Mouse (Mus musculus): ENCODE measurements around the gene Tmem110. TPM values are rescaled to one million over a fixed set of nuclear protein-coding genes. Genes with fewer than 3 reads are reported as not detected.

The Tmem110 gene
- polyA plus RNA-seq, 1 experiment, result 9.1 TPM

DNA sequence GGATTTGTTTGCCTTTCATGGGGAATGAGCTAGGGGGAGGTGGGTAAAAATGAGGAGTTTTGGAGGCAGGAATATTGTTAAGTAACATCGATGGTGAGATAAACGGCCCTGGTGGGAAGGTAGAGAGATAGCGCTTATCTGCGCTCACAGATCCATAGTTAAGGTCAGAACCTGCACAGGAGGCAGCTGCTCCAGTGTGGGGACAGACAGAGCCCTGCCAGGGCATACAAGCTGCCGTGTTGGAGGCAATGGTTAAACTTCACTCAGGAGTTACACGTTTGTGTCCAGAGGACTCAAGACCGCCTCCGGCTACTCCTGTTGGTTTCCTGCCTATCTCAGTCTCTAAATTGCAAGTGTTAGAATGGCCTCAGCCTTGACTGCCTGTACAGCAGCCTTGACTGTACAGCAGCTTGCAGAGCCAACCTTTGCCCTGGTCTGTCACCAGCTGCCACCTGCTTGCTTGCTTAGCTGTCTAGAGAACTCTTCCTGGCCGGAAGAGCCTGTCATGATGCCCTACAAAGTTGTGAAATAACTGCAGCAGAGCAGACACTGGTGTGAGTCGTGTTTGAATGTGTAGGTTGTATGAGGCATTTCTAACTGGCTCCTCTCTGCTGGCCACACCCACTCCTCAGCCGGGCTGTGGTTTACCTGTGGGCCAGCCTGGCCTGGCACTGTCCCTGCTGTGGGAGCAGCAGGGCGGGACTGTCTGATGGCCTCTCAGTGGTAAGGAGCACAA, 49.9 kb downstream of the Tmem110 start:
- H3K36me3 ChIP-seq (ENCODE audit: control insufficient read depth, insufficient read depth), result no peaks in the 10 kb centered on the region
- H3K4me3 ChIP-seq, result no peak overlapping the region
- H3K27me3 ChIP-seq (ENCODE audit: control insufficient read depth, insufficient read depth, insufficient read length), result no peaks in the 10 kb centered on the region
- H3K4me2 ChIP-seq (ENCODE audit: low read depth), result no peak overlapping the region
- H3ac ChIP-seq (ENCODE audit: control insufficient read depth, insufficient read length), result no peak overlapping the region
- TF ChIP-seq MYOD1 (IDR thresholded peaks at IDR 0.05; ENCODE audit: control insufficient read depth in 1 of 3, insufficient read length in 2 of 3, low read depth in 2 of 3), result peak in 1 of 3 experiments; percentile 69
- no peak for TF ChIP-seq MYOG (IDR thresholded peaks at IDR 0.05; ENCODE audit: control insufficient read depth in 1 of 3, insufficient read depth in 1 of 3, insufficient read length in 2 of 3, low read depth in 2 of 3)
- no peaks in the 10 kb centered on the region for H3K79me2 ChIP-seq (ENCODE audit: control insufficient read depth, insufficient read depth)

DNA sequence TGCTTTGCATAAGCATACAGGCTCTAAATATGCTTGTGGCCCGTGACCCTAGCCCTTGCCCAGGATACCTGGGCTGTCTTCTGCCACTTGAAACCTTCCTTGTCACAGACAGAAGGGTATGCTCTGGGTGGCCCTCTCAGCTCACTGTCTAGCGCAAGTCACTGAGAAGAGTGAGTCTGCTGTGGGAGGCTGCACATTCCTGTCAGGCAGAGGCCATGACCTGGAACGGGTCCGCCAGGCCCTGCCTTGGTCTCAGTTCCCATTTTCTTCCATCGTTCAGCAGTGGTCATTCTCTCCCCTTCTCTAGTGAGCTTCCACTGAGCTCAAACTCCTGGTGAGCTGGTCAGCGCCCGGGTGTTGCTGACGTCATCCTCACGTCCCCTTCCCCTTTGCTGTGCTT, 50.6 kb downstream of the Tmem110 start:
- Histone ChIP-seq H3K4me3 (no peak overlapping the region), H3K36me3 (ENCODE audit: control insufficient read depth, insufficient read depth) (no peaks in the 10 kb centered on the region), H3K79me2 (ENCODE audit: control insufficient read depth, insufficient read depth) (no peaks in the 10 kb centered on the region)

DNA sequence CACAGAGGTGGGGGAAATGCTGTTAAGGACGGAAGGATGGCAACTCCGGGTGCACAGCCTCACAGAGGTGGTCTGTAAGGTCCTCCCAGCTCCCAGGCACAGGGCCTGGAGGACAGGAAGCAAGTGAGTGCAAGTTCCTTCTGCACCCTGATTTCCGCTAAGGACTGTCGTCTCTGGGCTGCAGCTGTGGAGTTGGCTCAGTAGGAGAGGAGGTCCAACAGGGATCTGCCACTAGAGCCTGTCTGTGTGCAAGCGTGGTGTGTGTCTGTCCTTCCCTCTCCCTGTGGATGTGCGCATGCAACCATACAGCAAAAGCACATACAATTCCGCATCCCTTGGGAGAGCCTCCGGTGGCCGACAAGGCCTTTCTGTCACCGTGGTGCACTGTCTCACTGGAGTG, 51.1 kb downstream of the Tmem110 start:
- H3K36me3 ChIP-seq (ENCODE audit: control insufficient read depth, insufficient read depth), result no peaks in the 10 kb centered on the region
- no peaks in the 10 kb centered on the region for H3K27me3 ChIP-seq (ENCODE audit: control insufficient read depth, insufficient read depth, insufficient read length)
- no peaks in the 10 kb centered on the region for H3K79me2 ChIP-seq (ENCODE audit: control insufficient read depth, insufficient read depth)
- TF ChIP-seq MYOG (IDR thresholded peaks at IDR 0.05; ENCODE audit: control insufficient read depth in 1 of 3, insufficient read depth in 1 of 3, insufficient read length in 2 of 3, low read depth in 2 of 3) (no peak), POLR2AphosphoS2 (IDR thresholded peaks at IDR 0.05; ENCODE audit: insufficient read length, low read depth) (no peak), E2F4 (IDR thresholded peaks at IDR 0.05; ENCODE audit: insufficient read depth) (no peak), TCF12 (IDR thresholded peaks at IDR 0.05; ENCODE audit: insufficient read depth, poor library complexity, severe bottlenecking) (no peak), USF1 (IDR thresholded peaks at IDR 0.05; ENCODE audit: low read depth) (no peak), TCF3 (IDR thresholded peaks at IDR 0.05; ENCODE audit: insufficient read length, low read depth) (no peak), SRF (IDR thresholded peaks at IDR 0.05; ENCODE audit: control insufficient read depth, insufficient read length, low read depth) (no peak), MAX (IDR thresholded peaks at IDR 0.05; ENCODE audit: low read depth) (no peak), REST (IDR thresholded peaks at IDR 0.05; ENCODE audit: insufficient read depth, insufficient read length) (no peak), CEBPB (IDR thresholded peaks at IDR 0.05; ENCODE audit: insufficient read depth, poor library complexity, severe bottlenecking) (no peak), POLR2A (IDR thresholded peaks at IDR 0.05; ENCODE audit: insufficient read length, low read depth) (no peak), MYOD1 (IDR thresholded peaks at IDR 0.05; ENCODE audit: control insufficient read depth in 1 of 3, insufficient read length in 2 of 3, low read depth in 2 of 3) (no peak)
- no peak overlapping the region for H3K4me3 ChIP-seq
- H3K4me2 ChIP-seq (ENCODE audit: low read depth), result no peak overlapping the region
- no peak overlapping the region for H3ac ChIP-seq (ENCODE audit: control insufficient read depth, insufficient read length)

More for the DNA sequence above, 50.6 kb downstream of the Tmem110 start:
- Histone ChIP-seq H3K4me2 (ENCODE audit: low read depth) (no peak overlapping the region), H3ac (ENCODE audit: control insufficient read depth, insufficient read length) (no peak overlapping the region), H3K27me3 (ENCODE audit: control insufficient read depth, insufficient read depth, insufficient read length) (no peaks in the 10 kb centered on the region)
- TF ChIP-seq TCF3 (IDR thresholded peaks at IDR 0.05; ENCODE audit: insufficient read length, low read depth) (no peak), CEBPB (IDR thresholded peaks at IDR 0.05; ENCODE audit: insufficient read depth, poor library complexity, severe bottlenecking) (no peak), POLR2AphosphoS2 (IDR thresholded peaks at IDR 0.05; ENCODE audit: insufficient read length, low read depth) (no peak), USF1 (IDR thresholded peaks at IDR 0.05; ENCODE audit: low read depth) (no peak), MAX (IDR thresholded peaks at IDR 0.05; ENCODE audit: low read depth) (no peak), MYOD1 (IDR thresholded peaks at IDR 0.05; ENCODE audit: control insufficient read depth in 1 of 3, insufficient read length in 2 of 3, low read depth in 2 of 3) (no peak), E2F4 (IDR thresholded peaks at IDR 0.05; ENCODE audit: insufficient read depth) (no peak), POLR2A (IDR thresholded peaks at IDR 0.05; ENCODE audit: insufficient read length, low read depth) (no peak), TCF12 (IDR thresholded peaks at IDR 0.05; ENCODE audit: insufficient read depth, poor library complexity, severe bottlenecking) (no peak), MYOG (IDR thresholded peaks at IDR 0.05; ENCODE audit: control insufficient read depth in 1 of 3, insufficient read depth in 1 of 3, insufficient read length in 2 of 3, low read depth in 2 of 3) (no peak)

DNA sequence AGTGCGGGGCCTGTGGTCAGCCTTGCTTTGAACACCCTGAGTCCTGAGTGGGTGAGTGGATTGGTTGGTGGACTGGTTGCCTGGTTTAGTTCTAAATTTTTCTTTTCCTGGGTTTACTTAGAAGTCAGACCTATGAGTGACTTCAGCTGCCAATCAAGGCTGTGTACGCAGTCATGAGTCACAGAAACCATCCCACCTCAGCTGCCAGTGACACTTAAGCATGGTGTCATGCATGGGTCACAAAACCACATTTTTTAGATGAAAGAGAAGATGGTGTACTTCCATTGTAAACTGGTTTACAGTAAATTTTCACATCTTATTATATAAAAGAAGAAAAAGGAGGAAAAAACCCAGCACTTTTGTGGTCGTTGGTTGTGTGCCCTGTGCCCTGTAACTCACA, 52.4 kb downstream of the Tmem110 start:
- Histone ChIP-seq H3K4me3 (no peak overlapping the region), H3K36me3 (ENCODE audit: control insufficient read depth, insufficient read depth) (no peaks in the 10 kb centered on the region), H3K27me3 (ENCODE audit: control insufficient read depth, insufficient read depth, insufficient read length) (no peaks in the 10 kb centered on the region), H3K79me2 (ENCODE audit: control insufficient read depth, insufficient read depth) (no peaks in the 10 kb centered on the region), H3ac (ENCODE audit: control insufficient read depth, insufficient read length) (no peak overlapping the region), H3K4me2 (ENCODE audit: low read depth) (peak overlapping the region; percentile 16)
- TF ChIP-seq TCF12 (IDR thresholded peaks at IDR 0.05; ENCODE audit: insufficient read depth, poor library complexity, severe bottlenecking) (no peak), SRF (IDR thresholded peaks at IDR 0.05; ENCODE audit: control insufficient read depth, insufficient read length, low read depth) (no peak), REST (IDR thresholded peaks at IDR 0.05; ENCODE audit: insufficient read depth, insufficient read length) (no peak), MYOD1 (IDR thresholded peaks at IDR 0.05; ENCODE audit: control insufficient read depth in 1 of 3, insufficient read length in 2 of 3, low read depth in 2 of 3) (peak in 2 of 3 experiments; percentile 35 to 57)

DNA sequence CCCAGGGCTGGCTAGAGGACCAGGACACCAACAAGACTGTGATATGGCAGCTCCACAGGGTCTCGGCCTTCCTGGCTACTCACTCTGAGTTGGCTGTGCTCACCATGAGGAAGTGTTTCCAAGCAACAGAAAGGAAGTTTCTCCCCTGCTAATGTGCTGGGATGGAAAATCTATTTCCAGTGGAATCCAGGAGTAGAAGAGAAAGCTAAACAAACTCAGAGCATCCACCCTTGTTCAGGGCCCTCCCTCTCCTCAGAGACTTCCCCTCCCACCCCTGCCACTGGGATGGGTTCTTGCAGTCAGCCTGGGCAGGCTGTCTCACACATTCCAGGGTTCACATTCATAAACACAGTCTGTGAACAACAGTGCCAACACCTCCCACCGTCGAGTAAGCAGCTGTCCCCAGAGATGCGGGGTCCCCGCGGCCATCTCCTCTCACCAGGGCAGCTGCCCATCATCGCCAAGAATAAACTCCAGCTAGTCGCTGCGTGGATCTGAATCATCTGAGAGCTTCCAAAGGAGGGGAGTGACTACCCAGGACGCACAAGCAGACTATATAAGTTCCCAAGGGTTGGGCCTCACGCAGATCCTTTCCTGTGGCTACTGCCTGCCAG, 53.7 kb downstream of the Tmem110 start, which contains the start of gene Mustn1:
Mustn1 (plus strand) TSS at position 243 of the 614 bp plus-strand sequence.
- no peaks in the 10 kb centered on the region for H3K36me3 ChIP-seq (ENCODE audit: control insufficient read depth, insufficient read depth)
- peak within 1 kb of the TSS; percentile 73 for H3K4me2 ChIP-seq (ENCODE audit: low read depth)
- H3K79me2 ChIP-seq (ENCODE audit: control insufficient read depth, insufficient read depth), result no peaks in the 10 kb centered on the region
- peak within 1 kb of the TSS; percentile 24 for H3K4me3 ChIP-seq
- no peaks in the 10 kb centered on the region for H3K27me3 ChIP-seq (ENCODE audit: control insufficient read depth, insufficient read depth, insufficient read length)
- TF ChIP-seq MAX (IDR thresholded peaks at IDR 0.05; ENCODE audit: low read depth) (no peak), REST (IDR thresholded peaks at IDR 0.05; ENCODE audit: insufficient read depth, insufficient read length) (no peak), CEBPB (IDR thresholded peaks at IDR 0.05; ENCODE audit: insufficient read depth, poor library complexity, severe bottlenecking) (no peak), TCF12 (IDR thresholded peaks at IDR 0.05; ENCODE audit: insufficient read depth, poor library complexity, severe bottlenecking) (peak; percentile 73), USF1 (IDR thresholded peaks at IDR 0.05; ENCODE audit: low read depth) (no peak), SRF (IDR thresholded peaks at IDR 0.05; ENCODE audit: control insufficient read depth, insufficient read length, low read depth) (no peak), MYOD1 (IDR thresholded peaks at IDR 0.05; ENCODE audit: control insufficient read depth in 1 of 3, insufficient read length in 2 of 3, low read depth in 2 of 3) (peak; percentile 38 to 96 (median 83)), MYOG (IDR thresholded peaks at IDR 0.05; ENCODE audit: control insufficient read depth in 1 of 3, insufficient read depth in 1 of 3, insufficient read length in 2 of 3, low read depth in 2 of 3) (peak; percentile 72 to 94 (median 90)), TCF3 (IDR thresholded peaks at IDR 0.05; ENCODE audit: insufficient read length, low read depth) (peak; percentile 37), POLR2A (IDR thresholded peaks at IDR 0.05; ENCODE audit: insufficient read length, low read depth) (peak; percentile 48), E2F4 (IDR thresholded peaks at IDR 0.05; ENCODE audit: insufficient read depth) (no peak), POLR2AphosphoS2 (IDR thresholded peaks at IDR 0.05; ENCODE audit: insufficient read length, low read depth) (no peak)
- H3ac ChIP-seq (ENCODE audit: control insufficient read depth, insufficient read length), result no peak within 1 kb of the TSS

All from myocyte (in vitro differentiated cells).